Mouse (Mus musculus): ENCODE results near the gene Spata1. TPM values are rescaled to one million over a fixed set of nuclear protein-coding genes. Genes with fewer than 3 reads are reported as not detected.
"Not testable (repeated sequence)": the region's sequence is repeated elsewhere in the genome, so short reads cannot be mapped to it uniquely, and the experiment has no call there.

Spata1 gene
- polyA plus RNA-seq, 1 experiment from 2014 or later, result 5.8 TPM

- Histone ChIP-seq H3K9me3 (replicated peaks) (no peaks in the 10 kb centered on the region), H3K36me3 (peaks cover 99% of the 10 kb centered on the region), H3K4me1 (no peaks in the 10 kb centered on the region), H3K27me3 (ENCODE audit: low read depth, poor library complexity, severe bottlenecking) (no peaks in the 10 kb centered on the region), H3K4me3 (no peak overlapping the region), H3K27ac (replicated peaks) (no peak overlapping the region)
- 91% methylated on average over 14 of the region's 14 CpGs for WGBS
- DNase-seq (ENCODE audit: low spot score), result peak; percentile 7
Observed at GRCm38 (mm10) chr3:146433681-146434350, 65.7 kb downstream of the Spata1 start.

- not testable (repeated sequence) for H3K27me3 ChIP-seq (ENCODE audit: low read depth, poor library complexity, severe bottlenecking); H3K4me3 ChIP-seq; DNase-seq (ENCODE audit: low spot score); H3K4me1 ChIP-seq; H3K27ac ChIP-seq (replicated peaks); H3K9me3 ChIP-seq (replicated peaks)
- peaks cover 99% of the 10 kb centered on the region for H3K36me3 ChIP-seq
- WGBS, result 91% methylated on average over 11 of the region's 11 CpGs
Observed at GRCm38 (mm10) chr3:146433063-146433462, 66.5 kb downstream of the Spata1 start.

- Histone ChIP-seq H3K27me3 (ENCODE audit: low read depth, poor library complexity, severe bottlenecking) (no peaks in the 10 kb centered on the region), H3K9me3 (replicated peaks) (no peaks in the 10 kb centered on the region), H3K4me3 (no peak overlapping the region), H3K4me1 (peaks cover 9% of the 10 kb centered on the region), H3K27ac (replicated peaks) (no peak overlapping the region), H3K36me3 (peaks cover 86% of the 10 kb centered on the region)
- DNase-seq (ENCODE audit: low spot score), result no peak
- WGBS, result 91% methylated on average over 8 of the region's 8 CpGs
Observed at GRCm38 (mm10) chr3:146426489-146426888, 73.1 kb downstream of the Spata1 start.

GRCm38 (mm10) chr3:146425902-146426301 is 73.7 kb downstream of the Spata1 start:
- Histone ChIP-seq H3K9me3 (replicated peaks) (no peaks in the 10 kb centered on the region), H3K4me3 (no peak overlapping the region), H3K36me3 (peaks cover 83% of the 10 kb centered on the region), H3K27ac (replicated peaks) (no peak overlapping the region), H3K27me3 (ENCODE audit: low read depth, poor library complexity, severe bottlenecking) (no peaks in the 10 kb centered on the region), H3K4me1 (peaks cover 9% of the 10 kb centered on the region)
- WGBS, result 86% methylated on average over 7 of the region's 7 CpGs
- DNase-seq (ENCODE audit: low spot score), result no peak

- peaks cover 9% of the 10 kb centered on the region for H3K4me1 ChIP-seq
- H3K27ac ChIP-seq (replicated peaks), result no peak overlapping the region
- no peak overlapping the region for H3K4me3 ChIP-seq
- H3K9me3 ChIP-seq (replicated peaks), result no peaks in the 10 kb centered on the region
- 85% methylated on average over 7 of the region's 7 CpGs for WGBS
- no peaks in the 10 kb centered on the region for H3K27me3 ChIP-seq (ENCODE audit: low read depth, poor library complexity, severe bottlenecking)
- DNase-seq (ENCODE audit: low spot score), result no peak
- peaks cover 84% of the 10 kb centered on the region for H3K36me3 ChIP-seq
Observed at GRCm38 (mm10) chr3:146424306-146424900, 75.2 kb downstream of the Spata1 start.

- 83% methylated on average over 7 of the region's 7 CpGs for WGBS
- DNase-seq (ENCODE audit: low spot score), result no peak
- no peaks in the 10 kb centered on the region for H3K27me3 ChIP-seq (ENCODE audit: low read depth, poor library complexity, severe bottlenecking)
- H3K4me3 ChIP-seq, result no peak overlapping the region
- peaks cover 84% of the 10 kb centered on the region for H3K36me3 ChIP-seq
- peaks cover 9% of the 10 kb centered on the region for H3K4me1 ChIP-seq
- H3K9me3 ChIP-seq (replicated peaks), result no peaks in the 10 kb centered on the region
- H3K27ac ChIP-seq (replicated peaks), result no peak overlapping the region
Observed at GRCm38 (mm10) chr3:146423710-146424109, 75.8 kb downstream of the Spata1 start.

- H3K9me3 ChIP-seq (replicated peaks), result no peaks in the 10 kb centered on the region
- H3K36me3 ChIP-seq, result peaks cover 83% of the 10 kb centered on the region
- DNase-seq (ENCODE audit: low spot score), result no peak
- H3K27me3 ChIP-seq (ENCODE audit: low read depth, poor library complexity, severe bottlenecking), result no peaks in the 10 kb centered on the region
- no peak overlapping the region for H3K4me3 ChIP-seq
- H3K4me1 ChIP-seq, result peaks cover 9% of the 10 kb centered on the region
- H3K27ac ChIP-seq (replicated peaks), result no peak overlapping the region
- WGBS, result 54% methylated on average over 8 of the region's 8 CpGs
Observed at GRCm38 (mm10) chr3:146421787-146422186, 77.8 kb downstream of the Spata1 start.

- Histone ChIP-seq H3K4me3 (no peak overlapping the region), H3K27ac (replicated peaks) (no peak overlapping the region), H3K36me3 (peaks cover 78% of the 10 kb centered on the region), H3K4me1 (no peaks in the 10 kb centered on the region), H3K9me3 (replicated peaks) (no peaks in the 10 kb centered on the region), H3K27me3 (ENCODE audit: low read depth, poor library complexity, severe bottlenecking) (no peaks in the 10 kb centered on the region)
- 93% methylated on average over 15 of the region's 15 CpGs for WGBS
- DNase-seq (ENCODE audit: low spot score), result no peak
Observed at GRCm38 (mm10) chr3:146419992-146420537, 79.5 kb downstream of the Spata1 start.

- no peaks in the 10 kb centered on the region for H3K4me1 ChIP-seq
- no peak for DNase-seq (ENCODE audit: low spot score)
- WGBS, result 94% methylated on average over 9 of the region's 9 CpGs
Observed at GRCm38 (mm10) chr3:146419534-146419933, 80.0 kb downstream of the Spata1 start.

GRCm38 (mm10) chr3:146418901-146419300 is 80.7 kb downstream of the Spata1 start:
- no peak for DNase-seq (ENCODE audit: low spot score)
- Histone ChIP-seq H3K27ac (replicated peaks) (no peak overlapping the region), H3K27me3 (ENCODE audit: low read depth, poor library complexity, severe bottlenecking) (no peaks in the 10 kb centered on the region), H3K4me1 (no peaks in the 10 kb centered on the region), H3K9me3 (replicated peaks) (no peaks in the 10 kb centered on the region), H3K36me3 (peaks cover 70% of the 10 kb centered on the region), H3K4me3 (no peak overlapping the region)
- 84% methylated on average over 7 of the region's 7 CpGs for WGBS

More at GRCm38 (mm10) chr3:146419534-146419933, 80.0 kb downstream of the Spata1 start:
- Histone ChIP-seq H3K27ac (replicated peaks) (no peak overlapping the region), H3K36me3 (peaks cover 73% of the 10 kb centered on the region), H3K9me3 (replicated peaks) (no peaks in the 10 kb centered on the region), H3K27me3 (ENCODE audit: low read depth, poor library complexity, severe bottlenecking) (no peaks in the 10 kb centered on the region), H3K4me3 (no peak overlapping the region)

- Histone ChIP-seq H3K4me1 (no peaks in the 10 kb centered on the region), H3K36me3 (peaks cover 60% of the 10 kb centered on the region), H3K27me3 (ENCODE audit: low read depth, poor library complexity, severe bottlenecking) (no peaks in the 10 kb centered on the region), H3K27ac (replicated peaks) (no peak overlapping the region), H3K9me3 (replicated peaks) (no peaks in the 10 kb centered on the region), H3K4me3 (no peak overlapping the region)
- 98% methylated on average over 8 of the region's 8 CpGs for WGBS
- DNase-seq (ENCODE audit: low spot score), result no peak
Observed at GRCm38 (mm10) chr3:146417873-146418272, 81.7 kb downstream of the Spata1 start.

- Histone ChIP-seq H3K9me3 (replicated peaks) (no peaks in the 10 kb centered on the region), H3K4me1 (peaks cover 5% of the 10 kb centered on the region; the same call in 1 of the 2 replicates), H3K4me3 (no peak overlapping the region), H3K27me3 (ENCODE audit: low read depth, poor library complexity, severe bottlenecking) (no peaks in the 10 kb centered on the region), H3K36me3 (peaks cover 36% of the 10 kb centered on the region), H3K27ac (replicated peaks) (no peak overlapping the region)
- no peak for DNase-seq (ENCODE audit: low spot score)
- 91% methylated on average over 12 of the region's 12 CpGs for WGBS
Observed at GRCm38 (mm10) chr3:146414555-146414954, 85.0 kb downstream of the Spata1 start.

GRCm38 (mm10) chr3:146413992-146414391 is 85.6 kb downstream of the Spata1 start:
- 88% methylated on average over 4 of the region's 4 CpGs for WGBS
- no peaks in the 10 kb centered on the region for H3K27me3 ChIP-seq (ENCODE audit: low read depth, poor library complexity, severe bottlenecking)

More at GRCm38 (mm10) chr3:146413992-146414391, 85.6 kb downstream of the Spata1 start:
- Histone ChIP-seq H3K4me1 (peaks cover 5% of the 10 kb centered on the region; the same call in 1 of the 2 replicates), H3K27ac (replicated peaks) (no peak overlapping the region), H3K36me3 (peaks cover 30% of the 10 kb centered on the region), H3K9me3 (replicated peaks) (no peaks in the 10 kb centered on the region), H3K4me3 (no peak overlapping the region)
- DNase-seq (ENCODE audit: low spot score), result no peak
